Mouse (Mus musculus) urinary bladder, postnatal 10 days (tissue): ENCODE results near the gene Mrnip.

Source experiments
- DNase-seq: peaks from one replicate; pipeline ENCODE4 v3.0.0; 2022; ENCODE audit warnings: low spot score

Mrnip gene

DNA sequence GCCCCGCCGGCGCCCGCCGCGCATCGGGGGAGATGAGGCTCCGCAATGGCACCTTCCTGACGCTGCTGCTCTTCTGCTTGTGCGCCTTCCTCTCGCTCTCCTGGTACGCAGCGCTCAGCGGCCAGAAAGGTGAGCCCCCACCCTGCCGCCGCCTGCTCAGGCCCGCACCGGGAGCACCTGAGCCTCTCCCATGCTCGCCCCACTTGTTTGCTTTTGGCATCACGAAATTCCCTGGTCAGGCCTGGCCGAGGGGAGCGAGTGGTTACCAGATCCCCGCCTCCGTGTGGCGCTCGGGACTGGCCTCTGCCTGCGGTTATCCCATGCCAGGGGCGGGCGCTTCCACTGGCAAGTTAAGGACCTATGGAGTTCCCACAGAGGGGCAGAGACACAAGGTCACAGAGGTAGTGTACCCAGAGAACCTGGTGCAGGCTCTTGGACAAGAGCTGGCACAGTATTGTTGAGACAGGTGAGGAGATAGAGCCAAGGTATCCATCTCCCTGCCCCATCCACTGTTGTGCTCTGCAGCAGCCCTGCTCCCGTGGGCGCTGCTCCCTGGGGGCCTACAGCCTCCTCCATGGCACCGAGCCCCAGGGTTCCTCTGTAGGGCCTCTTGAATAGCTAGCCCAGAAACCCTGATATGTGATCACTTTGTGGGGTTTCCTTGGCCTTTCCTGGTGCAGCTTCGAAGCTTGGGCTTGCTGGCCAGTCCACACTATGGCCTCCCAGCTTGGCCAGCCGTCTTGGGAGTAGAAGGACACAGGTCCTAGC is 51.6 kb downstream of the Mrnip start:
- DNase-seq = no peak

DNA sequence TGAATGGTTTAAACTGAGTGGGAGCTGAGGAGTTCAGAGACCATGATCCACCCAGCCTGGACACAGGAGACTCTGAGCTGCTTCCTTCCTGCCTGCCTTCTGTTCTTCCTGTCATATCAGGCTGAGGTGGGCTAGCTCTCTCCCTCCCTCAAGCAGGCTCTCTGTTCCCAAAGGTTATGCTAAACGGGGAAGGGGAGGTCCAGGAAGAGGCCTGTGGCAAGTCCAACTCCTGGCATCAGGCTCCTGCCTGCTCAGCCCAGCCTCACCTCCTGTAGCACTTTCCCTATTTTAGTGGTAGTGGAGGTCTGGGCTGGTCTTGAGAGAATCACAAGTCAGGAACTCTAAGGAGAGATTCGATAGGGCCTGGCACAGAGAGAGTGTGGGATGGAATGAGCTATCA is 52.2 kb downstream of the Mrnip start:
- no peak for DNase-seq

DNA sequence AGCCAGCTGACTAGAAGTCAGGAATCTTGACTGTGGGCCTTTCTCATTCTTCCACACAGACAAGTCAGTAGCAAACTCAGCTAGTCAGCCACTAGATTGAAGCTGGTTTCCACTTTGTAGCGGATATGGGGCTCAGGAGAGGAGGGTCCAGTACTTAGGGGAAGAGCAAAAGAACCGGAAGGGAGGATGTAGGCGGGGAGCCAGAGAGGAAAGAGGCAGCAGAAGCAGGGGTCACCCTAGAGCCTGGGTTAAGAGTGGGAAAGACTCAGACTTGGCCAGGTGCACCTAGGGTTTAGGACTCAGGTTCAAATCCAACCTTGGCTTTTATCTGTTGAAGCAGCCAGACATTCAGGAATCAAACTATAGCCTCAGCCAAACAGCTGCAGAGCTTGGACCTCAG is 53.0 kb downstream of the Mrnip start:
- no peak for DNase-seq

DNA sequence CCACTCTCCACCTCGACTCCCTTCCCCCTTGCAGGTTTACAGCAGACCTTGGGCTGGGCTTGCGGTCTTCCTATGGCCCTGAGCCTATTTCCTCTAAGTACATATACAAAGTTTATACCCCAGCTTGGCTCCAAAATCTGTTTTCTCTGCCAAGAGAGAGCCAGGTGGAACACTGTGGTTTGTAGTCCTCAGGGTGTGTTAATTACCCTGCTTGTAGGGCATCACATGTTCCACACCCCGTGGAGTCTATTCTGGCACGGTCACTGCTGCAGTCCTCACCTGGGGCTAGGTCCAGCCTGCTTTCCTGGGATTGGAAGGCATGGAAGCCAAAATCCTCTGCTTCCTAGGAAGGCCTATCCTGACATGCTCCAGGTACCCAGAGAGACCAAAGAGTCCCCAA is 53.5 kb downstream of the Mrnip start:
- no peak for DNase-seq

DNA sequence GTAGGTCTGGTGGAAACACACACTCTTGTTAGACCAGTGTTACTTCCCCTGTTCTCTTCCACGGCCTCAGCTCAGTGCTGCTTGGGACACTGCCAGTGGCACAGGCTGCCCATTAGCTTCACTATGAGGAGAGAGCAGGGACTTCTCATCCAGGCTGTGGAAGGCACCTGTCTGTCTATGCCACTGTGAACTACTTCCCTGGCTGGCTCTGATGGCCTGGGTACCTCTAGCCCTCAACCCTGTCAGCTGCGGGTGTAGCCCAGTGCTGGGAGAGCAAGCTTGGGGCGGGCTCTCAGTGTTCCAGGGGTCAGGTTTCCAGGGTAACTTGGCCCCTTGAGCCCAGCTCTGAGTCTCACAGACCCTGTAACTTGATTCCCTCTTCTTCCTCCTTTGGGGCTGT is 54.5 kb downstream of the Mrnip start:
- no peak for DNase-seq

DNA sequence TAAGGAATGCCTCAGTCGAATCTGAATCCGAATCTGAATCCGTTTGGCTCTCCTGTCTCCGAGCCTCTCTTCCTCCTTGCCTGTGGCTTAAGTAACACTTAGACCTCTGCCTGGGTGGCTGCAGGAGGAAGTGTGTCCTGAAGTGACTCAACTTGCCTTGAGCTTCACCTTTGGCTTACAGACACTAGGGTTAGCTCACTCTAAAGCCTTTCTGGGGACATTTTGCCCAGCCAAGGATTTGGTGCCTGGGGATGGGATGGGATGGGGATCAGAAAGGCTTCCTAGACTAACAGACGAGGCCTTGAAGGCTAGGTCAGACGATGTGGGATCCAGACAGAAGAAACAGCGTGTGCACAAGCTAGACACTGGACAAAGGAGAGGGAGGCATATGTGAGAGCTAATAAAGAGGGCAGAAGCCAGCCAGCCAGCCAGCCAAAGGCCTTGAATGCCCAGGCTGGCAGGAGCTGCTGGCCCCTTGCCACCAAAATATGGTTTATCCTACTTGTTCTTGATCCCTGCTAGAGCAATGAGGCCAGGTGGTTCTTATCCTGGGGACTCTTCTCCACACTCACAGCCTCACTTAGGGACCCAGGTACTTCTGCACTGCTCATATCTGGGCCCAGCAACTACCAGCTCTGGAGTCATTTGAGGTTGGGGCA is 55.1 kb downstream of the Mrnip start:
- DNase-seq = no peak

DNA sequence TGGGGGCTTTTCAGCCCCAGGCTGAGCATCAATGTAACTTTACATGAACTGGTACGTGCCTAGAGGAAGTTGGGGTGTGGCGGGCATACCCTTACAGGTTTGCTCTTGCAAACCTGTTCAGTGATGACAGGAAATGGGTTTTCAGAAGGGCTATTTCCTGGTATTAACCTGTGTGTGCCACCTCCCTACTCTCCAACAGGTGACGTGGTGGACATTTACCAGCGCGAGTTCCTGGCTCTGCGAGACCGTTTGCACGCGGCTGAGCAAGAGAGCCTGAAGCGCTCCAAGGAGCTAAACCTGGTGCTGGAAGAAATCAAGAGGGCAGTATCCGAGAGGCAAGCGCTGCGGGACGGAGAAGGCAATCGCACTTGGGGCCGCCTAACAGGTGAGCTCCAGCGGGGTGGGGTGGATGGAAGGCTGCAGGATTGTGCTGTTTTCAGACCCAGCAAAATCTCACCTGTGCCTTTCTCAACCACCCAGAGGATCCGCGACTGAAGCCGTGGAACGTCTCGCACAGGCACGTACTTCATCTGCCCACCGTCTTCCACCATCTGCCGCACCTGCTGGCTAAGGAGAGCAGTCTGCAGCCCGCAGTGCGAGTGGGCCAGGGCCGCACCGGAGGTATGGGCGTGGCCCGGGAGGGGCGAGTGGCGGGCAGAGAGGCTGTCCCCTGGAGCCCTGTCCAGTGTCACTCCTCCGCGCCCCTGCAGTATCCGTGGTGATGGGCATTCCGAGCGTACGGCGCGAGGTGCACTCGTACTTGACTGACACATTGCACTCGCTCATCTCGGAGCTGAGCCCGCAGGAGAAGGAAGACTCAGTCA is 56.4 kb downstream of the Mrnip start:
- DNase-seq = no peak

DNA sequence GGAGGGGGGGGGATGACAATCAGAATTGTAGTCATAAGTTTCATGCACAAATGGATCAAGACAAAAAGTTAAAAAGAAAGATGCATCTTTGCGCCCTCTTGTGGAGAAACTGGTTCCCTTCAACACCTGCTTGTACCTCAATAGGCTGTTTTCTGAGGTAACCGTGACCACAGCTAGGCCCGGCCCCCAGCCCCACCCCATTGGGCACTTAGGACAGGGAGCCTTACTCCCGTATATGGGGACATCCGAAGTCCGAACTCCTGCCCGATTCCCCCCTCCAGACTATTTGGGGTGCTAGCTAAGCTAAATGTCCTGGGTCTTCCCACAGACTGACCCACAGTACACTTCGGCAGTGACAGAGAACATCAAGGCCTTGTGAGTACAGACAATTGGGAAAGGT is 57.2 kb downstream of the Mrnip start:
- DNase-seq = no peak

DNA sequence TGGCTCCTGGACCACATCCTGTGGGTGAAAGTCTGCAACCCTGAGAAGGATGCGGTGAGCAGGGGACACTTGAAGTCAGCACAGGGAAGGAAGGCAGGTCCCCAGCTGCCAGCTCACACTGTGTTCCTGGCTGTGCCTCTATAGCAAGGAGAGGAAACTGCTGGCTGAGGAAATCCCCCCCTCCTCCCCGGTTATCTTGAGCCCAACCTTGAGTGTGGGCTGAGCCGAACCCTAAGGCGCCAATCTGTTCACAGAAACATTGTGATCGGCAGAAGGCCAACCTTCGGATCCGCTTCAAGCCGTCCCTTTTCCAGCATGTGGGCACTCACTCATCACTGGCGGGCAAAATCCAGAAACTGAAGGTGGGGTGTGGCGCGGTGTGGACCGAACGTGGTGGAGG is 58.8 kb downstream of the Mrnip start:
- no peak for DNase-seq

DNA sequence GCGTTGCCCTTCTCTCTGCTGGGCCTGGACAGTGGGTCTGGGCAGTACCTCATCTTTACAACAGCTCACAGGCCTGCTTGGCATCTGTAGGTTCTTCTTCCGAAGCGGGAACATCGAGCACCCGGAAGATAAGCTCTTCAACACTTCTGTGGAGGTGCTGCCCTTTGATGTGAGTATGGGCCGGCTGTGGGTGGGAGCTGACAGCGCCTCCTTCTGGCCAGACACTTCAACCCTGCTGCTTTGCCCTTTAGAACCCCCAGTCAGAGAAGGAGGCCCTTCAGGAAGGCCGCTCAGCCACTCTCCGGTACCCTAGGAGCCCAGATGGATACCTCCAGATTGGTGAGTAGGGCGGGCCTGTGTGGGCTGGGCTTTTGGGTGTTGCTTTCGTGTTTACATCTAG is 59.7 kb downstream of the Mrnip start:
- DNase-seq = no peak

DNA sequence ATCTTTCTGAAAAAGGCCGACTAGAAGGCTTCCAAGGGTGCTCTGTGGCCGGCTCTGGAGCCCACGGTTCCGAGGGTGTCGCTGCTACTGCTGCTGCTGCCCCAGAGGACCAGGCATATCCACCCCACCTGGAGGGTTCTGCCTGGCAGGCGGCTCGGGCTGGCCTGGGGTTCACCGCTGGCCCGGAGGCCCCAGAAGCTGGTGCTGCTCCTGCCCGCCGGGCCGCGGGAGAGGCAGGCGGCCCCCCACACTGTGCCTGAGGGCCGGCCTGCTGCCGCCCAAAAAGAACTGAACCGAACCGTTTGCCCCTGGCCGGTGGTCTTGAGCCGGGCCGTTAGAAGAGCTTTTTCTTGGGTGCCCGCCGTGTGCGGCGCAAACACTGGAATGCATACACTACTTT is 60.4 kb downstream of the Mrnip start:
- DNase-seq = no peak

DNA sequence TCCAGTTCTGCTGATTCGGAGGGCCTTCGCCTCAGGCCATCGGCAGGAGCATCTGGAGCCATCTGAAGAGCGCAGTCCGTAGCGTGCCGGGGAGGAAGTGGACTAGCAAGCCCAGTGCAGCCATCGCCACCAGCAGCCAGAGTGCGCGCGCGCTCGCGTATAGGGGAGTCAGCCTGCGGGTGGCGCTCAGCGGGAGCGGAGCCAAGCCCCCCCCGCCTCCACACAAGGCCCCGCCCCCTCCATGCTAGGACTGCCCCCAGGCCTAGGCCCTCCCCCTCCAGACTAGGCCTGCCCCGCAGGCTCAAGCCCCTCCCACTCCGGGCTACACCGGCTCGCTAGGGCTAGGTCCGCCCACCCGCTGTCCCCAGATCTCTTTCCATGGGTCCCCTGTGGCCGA is 62.3 kb downstream of the Mrnip start:
- peak; percentile 54 for DNase-seq

DNA sequence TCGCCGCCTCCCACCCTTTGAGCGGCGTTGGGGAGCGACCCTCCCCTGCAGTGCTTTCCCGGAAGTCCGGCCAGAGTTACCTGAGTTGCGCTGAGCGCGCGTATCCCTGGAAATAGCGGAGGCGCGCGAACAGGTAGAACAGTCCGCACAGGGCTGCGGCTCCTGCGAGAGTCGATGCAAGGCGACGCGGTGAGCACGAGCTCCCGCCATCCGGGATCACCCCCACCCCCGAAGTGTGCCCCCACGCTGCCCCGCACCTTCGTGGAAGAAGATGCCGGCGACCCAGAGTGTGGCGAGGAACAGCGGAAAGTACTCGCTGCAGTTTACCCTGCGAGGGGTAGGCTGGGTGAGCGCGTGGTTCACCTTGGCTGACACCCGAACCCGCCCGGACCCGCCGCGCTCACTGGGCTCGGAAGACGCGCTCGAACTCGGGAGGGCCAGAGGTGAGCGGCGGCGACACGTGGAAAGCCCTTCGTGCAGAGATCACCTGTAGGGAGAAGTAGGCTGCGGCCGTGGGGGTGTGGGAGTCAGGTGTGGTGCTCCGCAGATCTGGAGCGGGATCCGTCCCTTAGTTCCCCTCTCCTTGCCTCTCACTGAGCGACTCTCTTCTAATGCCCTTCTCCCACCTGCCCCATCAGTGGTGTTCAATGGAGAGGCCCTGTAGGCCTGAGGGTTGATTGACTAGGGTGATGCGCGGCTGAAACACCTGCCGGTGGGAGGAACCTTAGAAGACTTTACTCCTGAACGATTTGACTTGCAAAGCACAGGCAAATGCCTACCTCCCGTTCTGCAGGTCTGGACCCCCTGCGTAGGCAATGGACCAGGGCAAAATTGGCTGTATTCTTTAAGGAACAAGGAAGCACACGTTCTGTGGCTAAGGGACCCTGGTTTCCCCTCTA is 62.9 kb downstream of the Mrnip start:
- no peak for DNase-seq

DNA sequence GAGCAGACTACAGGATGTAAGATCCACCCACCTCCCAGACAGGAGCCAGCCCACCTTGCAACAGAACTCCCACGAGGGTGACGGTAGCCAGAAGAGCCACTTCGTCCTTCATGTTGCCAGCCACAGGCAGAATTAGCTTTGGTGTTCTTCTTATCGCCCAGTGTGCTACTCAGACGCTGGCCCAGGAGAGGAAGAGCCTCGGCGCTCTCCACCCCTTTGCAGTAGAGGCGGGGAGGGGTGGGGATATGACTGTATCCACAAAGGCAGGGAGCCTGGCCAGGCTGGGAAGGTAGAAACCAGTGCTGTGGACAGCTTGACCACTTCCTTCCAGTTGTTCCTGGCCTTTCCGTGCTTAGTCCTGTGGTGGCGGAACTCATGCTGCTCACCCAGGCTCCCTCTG is 64.1 kb downstream of the Mrnip start, which contains the start of gene Ltc4s:
TSS of gene Ltc4s (minus strand) at position 293 of the 400 bp plus-strand sequence.
- no peak for DNase-seq

DNA sequence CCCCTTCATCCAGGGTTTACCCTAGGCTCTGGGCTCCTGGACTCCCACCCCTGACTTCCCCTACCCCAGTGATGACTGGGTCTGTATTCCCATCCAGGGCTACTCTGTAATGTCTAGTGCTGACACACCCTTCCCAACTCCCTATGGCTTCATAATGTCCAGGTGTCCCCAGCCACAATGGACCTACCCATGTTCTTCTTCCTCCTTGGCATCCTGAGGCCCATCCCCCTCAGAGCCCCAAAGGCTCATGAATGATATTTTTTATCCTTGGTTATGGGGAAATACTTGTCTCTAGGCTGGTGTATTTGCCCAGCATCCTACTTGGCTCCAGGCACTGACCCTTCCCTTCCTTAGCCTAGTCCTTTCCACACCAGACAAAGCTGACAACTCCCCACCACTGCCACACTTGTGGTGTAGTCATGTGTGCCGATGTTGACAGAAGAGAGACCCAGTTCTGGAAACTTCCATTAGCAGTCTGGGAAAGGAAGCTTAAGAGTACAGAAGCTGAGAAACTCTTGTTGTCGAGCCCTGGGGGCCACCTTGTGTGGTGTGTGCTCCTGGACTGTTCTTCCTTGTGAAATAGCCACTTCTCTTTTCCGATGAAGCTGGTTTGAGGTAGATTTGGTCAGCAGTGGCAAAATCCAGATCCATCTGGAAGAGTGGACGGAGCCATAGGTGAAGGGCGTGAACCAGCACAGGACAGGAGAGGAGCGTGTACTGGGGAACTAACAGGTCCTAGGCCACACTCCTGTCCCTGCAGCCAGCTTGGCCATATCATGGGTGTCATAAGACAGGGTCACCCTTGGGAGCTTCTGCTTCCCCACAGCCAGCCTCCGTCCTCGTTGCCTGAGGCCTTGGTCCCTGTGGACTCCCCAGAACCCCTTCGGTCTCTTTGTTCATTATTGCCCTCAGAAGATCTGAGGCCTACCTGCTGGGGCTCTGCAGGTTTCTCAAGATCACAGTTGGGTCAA is 64.9 kb downstream of the Mrnip start:
- no peak for DNase-seq

DNA sequence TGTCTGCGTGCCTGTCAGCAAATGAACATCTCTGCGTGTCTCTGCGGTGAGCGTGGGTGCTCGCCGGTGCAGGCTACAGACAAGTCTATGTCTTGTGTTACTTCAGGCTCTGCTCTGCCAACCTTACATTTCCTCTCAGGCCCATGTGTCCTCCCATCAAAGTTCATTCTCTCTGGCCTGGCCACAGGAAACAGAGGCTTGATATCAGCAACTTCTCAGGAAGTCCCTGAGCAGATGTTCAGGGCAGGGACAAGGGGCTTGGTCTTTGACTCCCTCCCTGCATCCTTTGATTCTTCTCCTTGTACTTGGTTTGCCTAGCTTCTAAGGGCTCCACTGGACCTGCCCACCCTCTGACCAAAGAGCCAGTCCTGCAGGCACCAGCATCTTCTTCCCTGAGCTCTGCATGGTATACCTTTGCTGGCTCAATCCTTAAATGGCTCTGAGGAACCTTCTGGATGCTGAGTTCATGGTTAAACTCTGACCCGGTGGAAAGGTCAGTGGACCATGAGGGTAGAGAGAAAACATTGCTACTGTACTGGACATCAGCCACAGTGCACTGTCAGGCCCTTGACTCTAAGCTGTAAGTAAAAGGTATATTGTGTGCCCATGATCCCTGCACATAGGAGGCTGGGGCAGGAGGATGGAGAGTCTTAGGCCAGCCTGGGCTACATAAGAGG is 66.1 kb downstream of the Mrnip start:
- DNase-seq = no peak

DNA sequence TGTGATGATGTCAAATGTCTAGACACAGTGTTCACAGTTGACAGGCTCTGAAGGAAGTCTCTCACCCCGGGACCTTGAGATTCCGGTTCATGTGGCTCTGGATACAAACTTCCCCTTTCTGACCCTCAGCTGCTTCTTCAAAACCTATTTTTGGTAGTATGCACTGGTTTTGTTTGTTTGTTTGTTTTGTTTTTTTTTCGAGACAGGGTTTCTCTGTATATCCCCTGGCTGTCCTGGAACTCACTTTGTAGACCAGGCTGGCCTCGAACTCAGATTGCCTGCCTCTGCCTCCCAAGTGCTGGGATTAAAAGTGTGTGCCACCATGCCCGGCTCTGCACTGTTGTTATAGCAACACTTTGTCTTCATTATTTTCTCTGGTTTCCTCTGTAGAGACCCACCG is 69.7 kb downstream of the Mrnip start:
- no peak for DNase-seq

DNA sequence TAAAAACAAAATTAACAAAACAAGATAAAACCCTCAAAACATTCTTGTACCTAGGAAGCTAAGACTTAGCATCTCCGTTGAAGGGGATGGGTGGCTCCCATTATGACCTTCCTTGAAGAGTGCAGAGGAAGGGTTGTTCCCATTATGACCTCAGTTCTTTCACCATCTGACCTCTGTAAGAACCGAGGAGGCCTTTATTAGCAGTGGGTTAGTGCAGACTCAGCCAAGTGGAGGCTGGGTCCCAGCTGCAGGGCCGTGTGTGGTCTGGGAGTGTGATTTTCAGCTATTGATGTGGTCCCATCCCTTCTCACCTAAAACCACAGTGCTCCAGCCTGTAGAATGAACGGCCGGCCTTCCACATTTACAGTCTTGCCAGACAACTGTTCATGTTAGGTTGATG is 71.0 kb downstream of the Mrnip start:
- no peak for DNase-seq

DNA sequence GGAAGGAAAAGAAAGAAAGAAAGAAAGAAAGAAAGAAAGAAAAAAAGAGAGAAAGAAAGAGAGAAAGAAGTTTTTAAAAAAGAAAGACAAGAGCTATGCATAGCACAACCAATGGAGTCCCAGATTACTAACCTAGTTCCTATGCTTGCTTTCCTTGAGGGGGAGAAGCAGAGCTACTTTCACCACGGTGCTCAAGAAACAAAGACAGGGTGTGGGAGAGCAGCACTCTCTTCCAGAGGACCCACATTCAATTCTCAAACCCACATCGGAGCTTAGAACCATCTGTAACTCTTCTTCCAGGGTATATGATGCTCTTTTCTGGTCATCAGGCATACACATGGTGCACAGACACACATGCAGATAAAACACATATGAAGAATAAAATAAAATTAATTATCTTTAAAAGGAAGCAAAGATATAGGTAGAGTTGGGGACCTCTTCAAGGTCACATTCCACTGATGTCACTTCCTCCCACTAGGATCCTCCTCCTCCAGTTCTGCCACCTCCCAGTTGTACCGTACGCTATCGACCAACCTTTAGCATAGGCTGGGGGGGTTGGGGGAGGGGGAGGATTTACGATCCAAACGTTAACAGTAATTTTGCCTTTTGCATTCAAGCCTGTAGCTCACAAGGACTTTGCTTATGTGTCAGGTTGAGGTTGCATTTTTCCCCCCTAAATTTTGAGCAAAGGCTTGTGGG is 74.4 kb downstream of the Mrnip start:
- DNase-seq = no peak
